Mouse (Mus musculus) C2C12 (cell line): ENCODE data around the gene Fancd2os. TPM values are rescaled to one million over a fixed set of nuclear protein-coding genes. Genes with fewer than 3 reads are reported as not detected.
A peak's percentile ranks its signal among the peaks of the same experiment; 100 is the strongest.

Source experiments
- H3K27me3 ChIP-seq: one replicate; pipeline ENCODE4 v1.6.1; 2011; ENCODE audit not compliant: control insufficient read depth, insufficient read depth, insufficient read length
- H3K36me3 ChIP-seq: one replicate; pipeline ENCODE4 v1.6.1; 2011; ENCODE audit not compliant: control insufficient read depth, insufficient read depth
- H3K4me3 ChIP-seq: one replicate; pipeline ENCODE4 v1.5.1; 2011; ENCODE audit warnings: mild to moderate bottlenecking, control low read depth; ENCODE audit not compliant: poor library complexity, insufficient read depth, severe bottlenecking
- H3K79me2 ChIP-seq: one replicate; pipeline ENCODE4 v1.6.1; 2011; ENCODE audit not compliant: control insufficient read depth, insufficient read depth
- H3K79me3 ChIP-seq: one replicate; pipeline ENCODE4 v1.6.1; 2011; ENCODE audit warnings: low read depth, control low read depth
- H3ac ChIP-seq: one replicate; pipeline ENCODE3; 2011; ENCODE audit warnings: low read depth; ENCODE audit not compliant: control insufficient read depth, insufficient read length
- CEBPB ChIP-seq: IDR thresholded peaks from one replicate; pipeline ENCODE4 v1.6.1; 2011; ENCODE audit warnings: low read depth, mild to moderate bottlenecking, control low read depth, moderate library complexity
- CTCF ChIP-seq: IDR thresholded peaks from one replicate; pipeline ENCODE4 v1.5.1; 2011; ENCODE audit not compliant: control insufficient read depth, insufficient read depth, insufficient read length
- FOSL1 ChIP-seq: IDR thresholded peaks from one replicate; pipeline ENCODE4 v1.8.0; 2011; ENCODE audit warnings: mild to moderate bottlenecking, low read length; ENCODE audit not compliant: poor library complexity, insufficient read depth, severe bottlenecking
- MAX ChIP-seq: IDR thresholded peaks from one replicate; pipeline ENCODE4 v1.6.1; 2011; ENCODE audit warnings: mild to moderate bottlenecking, control low read depth
- MYOD1 ChIP-seq: IDR thresholded peaks from one replicate; pipeline ENCODE4 v1.6.1; 2011; ENCODE audit warnings: low read depth; ENCODE audit not compliant: control insufficient read depth, insufficient read length
- MYOG ChIP-seq: IDR thresholded peaks from one replicate; pipeline ENCODE4 v1.6.1; 2011; ENCODE audit not compliant: control insufficient read depth, insufficient read length; ENCODE audit errors: extremely low read depth
- USF1 ChIP-seq: IDR thresholded peaks from one replicate; pipeline ENCODE4 v1.6.1; 2011; ENCODE audit warnings: low read depth, mild to moderate bottlenecking, control low read depth, moderate library complexity
- polyA plus RNA-seq: library from polyadenylated mRNA; unstranded; fragments of >200 nt; fragmentation: generic; extraction: Trizol; gene quantifications from one replicate; pipeline ENCODE4 v1.2.1, GENCODE M21; 2012; ENCODE audit warnings: missing spikeins

The Fancd2os gene
- polyA plus RNA-seq, 1 experiment = 0.07 TPM

DNA sequence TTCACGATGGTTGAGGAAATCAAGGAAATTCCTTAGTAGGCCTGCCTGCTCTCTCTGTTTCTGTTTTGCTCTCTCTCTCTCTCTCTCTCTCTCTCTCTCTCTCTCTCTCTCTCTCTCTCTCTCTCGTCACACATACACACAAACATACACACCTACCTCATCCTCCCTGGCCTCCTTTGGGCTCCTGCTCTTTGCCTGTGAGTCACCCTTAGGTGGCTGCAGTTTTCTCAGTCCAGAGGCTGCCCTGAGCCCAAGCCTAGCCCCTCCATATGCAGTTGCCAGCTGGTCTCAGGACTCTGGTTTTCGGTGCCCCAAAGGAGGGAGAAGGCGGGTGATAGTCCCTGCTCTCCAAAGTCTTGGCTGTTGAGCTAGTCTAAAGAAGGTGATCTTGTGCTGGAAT lies 42.5 kb upstream of the Fancd2os start:
- no peak overlapping the region for H3ac ChIP-seq
- no peak for TF ChIP-seq MAX
- TF ChIP-seq FOSL1 = no peak
- no peak for TF ChIP-seq CEBPB
- TF ChIP-seq MYOD1 = no peak
- TF ChIP-seq USF1 = no peak
- no peak for TF ChIP-seq CTCF
- TF ChIP-seq MYOG = no peak
- H3K79me3 ChIP-seq = no peaks in the 10 kb centered on the region
- no peaks in the 10 kb centered on the region for H3K27me3 ChIP-seq
- no peaks in the 10 kb centered on the region for H3K36me3 ChIP-seq
- H3K79me2 ChIP-seq = no peaks in the 10 kb centered on the region
- H3K4me3 ChIP-seq = no peak overlapping the region

DNA sequence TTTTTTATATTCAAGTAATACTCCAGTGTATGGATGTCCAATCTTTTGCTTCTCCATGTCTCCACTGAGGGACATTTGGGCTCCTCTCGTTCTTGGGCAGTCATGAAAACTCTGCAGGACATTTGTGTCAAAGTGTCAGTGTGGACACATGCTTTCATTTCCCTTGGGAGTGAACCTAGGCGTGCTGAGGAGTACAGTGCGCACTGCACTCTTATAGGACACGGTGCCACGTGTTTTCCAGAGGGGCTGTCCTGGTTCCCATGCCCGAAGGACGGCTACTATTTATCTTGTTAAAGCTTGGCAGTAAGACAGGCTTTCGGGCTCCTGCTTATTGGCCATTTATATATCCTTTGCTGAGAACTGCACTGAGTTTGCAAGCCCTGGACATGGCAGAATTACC lies 42.1 kb upstream of the Fancd2os start:
- no peak for TF ChIP-seq MYOD1
- no peak for TF ChIP-seq CEBPB
- no peak for TF ChIP-seq MAX
- TF ChIP-seq FOSL1 = no peak
- TF ChIP-seq USF1 = no peak
- TF ChIP-seq CTCF = no peak
- TF ChIP-seq MYOG = no peak
- H3K36me3 ChIP-seq = no peaks in the 10 kb centered on the region
- H3K27me3 ChIP-seq = no peaks in the 10 kb centered on the region
- H3ac ChIP-seq = no peak overlapping the region
- H3K4me3 ChIP-seq = no peak overlapping the region
- no peaks in the 10 kb centered on the region for H3K79me3 ChIP-seq
- no peaks in the 10 kb centered on the region for H3K79me2 ChIP-seq

DNA sequence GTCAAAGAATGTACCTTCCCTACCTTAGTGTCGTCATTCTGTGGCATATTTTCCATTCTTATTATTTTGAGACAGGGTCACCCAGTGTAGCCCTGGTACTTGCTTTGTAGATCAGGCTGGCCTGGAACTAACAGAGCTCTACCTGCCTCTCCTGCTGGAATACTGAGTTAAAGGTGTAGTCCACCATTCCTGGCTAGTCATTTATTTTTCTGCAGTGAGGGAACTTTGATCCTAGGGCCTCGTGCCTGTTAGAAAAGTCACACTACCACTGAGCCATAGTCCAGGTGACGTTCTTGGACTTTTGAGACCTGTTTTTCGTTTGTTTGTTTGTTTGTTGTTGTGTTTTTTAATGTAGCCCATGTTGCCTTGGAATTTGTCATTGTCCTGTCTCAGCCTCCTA lies 38.7 kb upstream of the Fancd2os start:
- no peak overlapping the region for H3K4me3 ChIP-seq
- H3ac ChIP-seq = no peak overlapping the region
- no peaks in the 10 kb centered on the region for H3K79me2 ChIP-seq
- H3K36me3 ChIP-seq = no peaks in the 10 kb centered on the region
- no peaks in the 10 kb centered on the region for H3K27me3 ChIP-seq
- TF ChIP-seq MYOG (no peak), MAX (no peak), USF1 (no peak), CEBPB (no peak), MYOD1 (no peak), FOSL1 (no peak), CTCF (no peak)
- H3K79me3 ChIP-seq = no peaks in the 10 kb centered on the region

DNA sequence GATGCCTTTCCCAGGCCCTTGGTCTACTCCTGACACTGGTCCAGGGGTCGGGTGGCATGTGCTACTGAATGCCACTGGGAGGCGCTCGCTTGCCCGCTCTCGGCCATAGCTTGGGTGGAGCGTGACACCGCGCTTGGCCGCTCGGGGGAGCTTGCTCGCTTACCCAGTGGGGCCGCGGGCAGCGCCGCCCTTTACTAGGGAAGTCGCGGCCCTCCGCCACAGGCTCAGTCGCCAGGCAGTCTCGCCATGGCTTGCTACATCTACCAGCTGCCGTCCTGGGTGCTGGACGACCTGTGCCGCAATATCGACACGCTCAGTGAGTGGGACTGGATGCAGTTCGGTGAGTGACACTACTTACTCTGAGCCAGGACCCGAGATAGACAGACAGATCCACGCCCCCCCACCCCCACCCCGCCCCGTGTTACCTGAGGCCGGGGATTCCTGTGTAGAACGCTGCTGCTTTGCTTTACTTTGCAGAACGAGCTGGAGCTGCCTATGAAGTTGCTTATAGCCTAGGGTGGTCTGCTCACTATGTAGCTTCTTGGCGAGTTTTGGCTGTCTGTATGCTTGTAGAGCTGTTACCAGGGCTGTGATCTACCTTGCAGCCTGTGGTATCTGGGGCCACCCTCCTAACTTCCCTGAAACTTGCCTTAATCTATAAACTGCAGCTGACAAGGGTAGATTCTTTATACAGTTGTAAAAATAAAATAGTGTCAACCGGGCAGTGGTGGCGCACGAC lies 38.0 kb upstream of the Fancd2os start, which contains the start of gene Irak2:
TSS of gene Irak2 (plus strand) at position 166 of the 739 bp plus-strand sequence.
- TF ChIP-seq FOSL1 = no peak
- no peak for TF ChIP-seq MYOG
- no peak for TF ChIP-seq MYOD1
- no peak for TF ChIP-seq CEBPB
- TF ChIP-seq CTCF = peak; percentile 99
- peak; percentile 94 for TF ChIP-seq MAX
- TF ChIP-seq USF1 = no peak
- no peaks in the 10 kb centered on the region for H3K79me2 ChIP-seq

DNA sequence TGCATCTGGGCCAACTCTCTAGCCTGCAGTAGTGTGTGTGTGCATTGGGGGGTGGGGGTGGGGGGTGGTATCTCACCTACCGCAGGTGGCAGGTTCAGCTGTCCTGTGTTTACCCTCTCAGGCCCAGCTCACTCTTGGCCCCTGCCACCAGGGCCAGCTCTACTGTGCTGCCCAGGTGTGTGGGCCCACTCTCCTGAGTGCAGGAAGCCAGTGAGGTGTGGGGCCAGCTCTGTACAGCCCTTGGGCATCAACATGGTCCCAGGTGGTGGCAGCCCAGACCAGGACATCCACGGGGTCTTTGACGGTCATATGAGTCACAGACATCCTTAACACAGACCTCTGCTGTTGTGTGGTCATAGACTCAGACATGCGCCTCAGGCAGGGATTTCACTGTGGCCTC lies 32.3 kb upstream of the Fancd2os start:
- no peak overlapping the region for H3K4me3 ChIP-seq
- peaks cover 42% of the 10 kb centered on the region for H3K36me3 ChIP-seq
- no peak overlapping the region for H3ac ChIP-seq
- TF ChIP-seq MYOD1 (no peak), MYOG (no peak), CEBPB (no peak), FOSL1 (no peak), CTCF (no peak), MAX (no peak), USF1 (no peak)
- H3K27me3 ChIP-seq = no peaks in the 10 kb centered on the region
- no peaks in the 10 kb centered on the region for H3K79me3 ChIP-seq
- peaks cover 1% of the 10 kb centered on the region for H3K79me2 ChIP-seq

More for the DNA sequence above, 38.0 kb upstream of the Fancd2os start, which contains the start of gene Irak2:
- H3K4me3 ChIP-seq = peak within 1 kb of the TSS; percentile 29
- H3K27me3 ChIP-seq = no peaks in the 10 kb centered on the region
- peak within 1 kb of the TSS; percentile 77 for H3ac ChIP-seq
- no peaks in the 10 kb centered on the region for H3K79me3 ChIP-seq
- no peaks in the 10 kb centered on the region for H3K36me3 ChIP-seq

DNA sequence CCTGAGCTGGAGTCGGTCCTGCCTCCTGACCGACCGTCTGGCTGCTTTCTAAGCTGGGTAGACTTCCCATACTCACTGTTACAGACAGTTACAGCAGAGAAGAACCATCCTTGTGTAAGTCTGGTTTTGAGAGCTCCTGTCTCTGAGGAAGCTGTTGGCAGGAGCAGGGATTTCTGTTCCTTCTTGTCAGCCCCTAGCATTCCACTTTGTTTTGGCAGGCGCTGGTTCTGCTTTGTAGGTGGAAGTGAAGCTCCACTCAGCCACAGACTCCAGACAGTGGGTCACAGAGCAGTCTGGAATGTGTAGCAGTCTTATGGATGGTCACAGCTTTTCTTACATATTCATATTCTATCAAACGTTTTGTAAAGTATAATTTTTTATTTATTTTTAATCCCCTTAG lies 29.8 kb upstream of the Fancd2os start:
- Histone ChIP-seq H3K79me3 (peaks cover 12% of the 10 kb centered on the region), H3K4me3 (no peak overlapping the region), H3K79me2 (peaks cover 27% of the 10 kb centered on the region), H3ac (no peak overlapping the region), H3K27me3 (no peaks in the 10 kb centered on the region), H3K36me3 (peaks cover 46% of the 10 kb centered on the region)
- no peak for TF ChIP-seq CEBPB
